Mouse (Mus musculus): ENCODE results near the gene Dock2.

GRCm38 (mm10) chr11:34713360-34713759 lies 70.3 kb downstream of the Dock2 start:
- TF ChIP-seq CTCF (IDR thresholded peaks at IDR 0.05; ENCODE audit: borderline replicate concordance, insufficient read depth, low read length) (no peak), POLR2A (IDR thresholded peaks at IDR 0.05; ENCODE audit: low read depth, low read length) (no peak)

Measured in embryonic fibroblast, embryonic 13.5 days (primary cell).